Mouse (Mus musculus) neural tube, embryonic 13.5 days (tissue): ENCODE results near the gene 1700057G04Rik. TPM values are rescaled to one million over a fixed set of nuclear protein-coding genes. Genes with fewer than 3 reads are reported as not detected.

ENCODE experiments used
- ATAC-seq: fragments of 200-750 bp; cut with Nextera tagmentation; 2 replicates; pipeline ENCODE4 v1.8.0; 2017; ENCODE audit warnings: low read depth, mild to moderate bottlenecking, moderate TSS enrichment, moderate library complexity
- H3K27ac ChIP-seq: fragments of 300-500 bp; sonication (generic); replicated peaks from 2 replicates; pipeline ENCODE4 v1.5.1; 2015; ENCODE audit warnings: moderate library complexity, mild to moderate bottlenecking, inconsistent platforms
- H3K27me3 ChIP-seq: fragments of 300-500 bp; sonication (generic); 2 replicates; pipeline ENCODE4 v1.6.1; 2015; ENCODE audit warnings: mild to moderate bottlenecking, inconsistent platforms
- H3K36me3 ChIP-seq: fragments of 300-500 bp; sonication (generic); 2 replicates; pipeline ENCODE4 v1.6.1; 2015; ENCODE audit warnings: mild to moderate bottlenecking, inconsistent platforms
- H3K4me1 ChIP-seq: fragments of 300-500 bp; sonication (generic); replicated peaks from 2 replicates; pipeline ENCODE4 v1.6.1; 2015; ENCODE audit warnings: inconsistent platforms
- H3K4me2 ChIP-seq: fragments of 300-500 bp; sonication (generic); 2 replicates; pipeline ENCODE4 v1.6.1; 2015; ENCODE audit warnings: inconsistent platforms, mild to moderate bottlenecking, moderate library complexity
- H3K4me3 ChIP-seq: fragments of 300-500 bp; sonication (generic); 2 replicates; pipeline ENCODE4 v1.5.1; 2015; ENCODE audit warnings: mild to moderate bottlenecking, inconsistent platforms
- H3K9ac ChIP-seq: fragments of 300-500 bp; sonication (generic); 2 replicates; pipeline ENCODE4 v1.6.1; 2015; ENCODE audit warnings: moderate library complexity, mild to moderate bottlenecking, inconsistent platforms
- H3K9me3 ChIP-seq: fragments of 300-500 bp; sonication (generic); 2 replicates; pipeline ENCODE4 v1.6.1; 2016; ENCODE audit warnings: inconsistent platforms
- WGBS: fragments of 180-500 bp; shearing (Covaris S2); methylation state at CpG from one replicate; pipeline ENCODE4 v1.1.7; 2015; 5-methylcytosine and 5-hydroxymethylcytosine counted together
- polyA plus RNA-seq: library from polyadenylated mRNA; unstranded; fragments of >200 nt; fragmentation: Nextera tagmentation; extraction: Ambion mirVana; gene quantifications from 2 replicates; pipeline ENCODE4 v1.2.1, GENCODE M21; 2015

Gene 1700057G04Rik
- polyA plus RNA-seq, 1 experiment from 2014 or later: not detected

DNA sequence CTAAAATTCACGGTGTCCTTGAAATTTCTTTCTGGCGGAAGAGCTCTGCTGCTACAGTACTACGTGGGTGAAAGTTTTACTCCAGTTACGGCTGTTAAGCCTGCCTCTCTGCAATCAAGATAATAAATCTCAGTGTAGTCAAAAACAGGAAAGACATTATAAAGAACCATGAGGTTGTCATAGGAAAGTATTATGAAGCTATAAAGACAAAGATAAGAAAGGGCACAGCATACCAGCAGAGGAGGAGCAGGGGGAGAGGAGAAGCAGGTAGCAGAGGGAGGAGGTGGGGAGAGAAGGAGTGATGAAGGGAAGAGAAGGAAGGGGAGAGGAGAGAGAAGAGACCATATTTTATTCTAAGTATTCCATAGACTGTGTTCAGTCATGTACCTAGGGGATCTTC, 64.7 kb downstream of the 1700057G04Rik start:
- H3K4me3 ChIP-seq: no peak overlapping the region
- no peak for ATAC-seq
- no peak overlapping the region for H3K4me2 ChIP-seq
- H3K9me3 ChIP-seq: no peaks in the 10 kb centered on the region
- no peaks in the 10 kb centered on the region for H3K36me3 ChIP-seq
- WGBS: 64% methylated on average over 4 of the region's 4 CpGs
- H3K4me1 ChIP-seq: no peaks in the 10 kb centered on the region
- no peak overlapping the region for H3K9ac ChIP-seq
- no peak overlapping the region for H3K27ac ChIP-seq
- H3K27me3 ChIP-seq: no peaks in the 10 kb centered on the region

DNA sequence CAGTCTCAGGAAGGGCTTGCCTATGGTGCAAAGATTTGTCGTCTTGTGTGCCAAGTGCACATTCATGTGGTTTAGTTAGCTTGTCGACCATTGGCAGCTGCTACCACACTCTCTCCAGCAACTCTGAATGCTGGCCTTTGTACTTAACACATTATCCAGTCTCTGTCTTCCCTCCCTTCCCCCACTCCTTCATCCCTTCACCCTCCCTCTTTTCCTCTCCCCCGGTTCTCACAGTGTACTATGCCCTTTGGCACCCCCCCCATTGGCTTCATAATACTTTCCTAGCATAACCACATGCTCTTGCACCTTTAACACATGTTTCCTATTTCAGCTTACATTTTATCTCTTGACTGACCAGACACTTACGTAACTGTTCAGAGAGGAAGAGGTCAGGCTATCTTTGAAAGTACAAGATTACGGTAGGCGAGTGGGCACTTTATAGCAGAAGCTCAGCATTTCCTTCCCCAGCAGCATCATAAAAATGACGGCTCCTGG, 65.6 kb downstream of the 1700057G04Rik start:
- Histone ChIP-seq H3K4me3 (no peak overlapping the region), H3K4me2 (no peak overlapping the region), H3K27ac (no peak overlapping the region), H3K4me1 (no peaks in the 10 kb centered on the region), H3K27me3 (no peaks in the 10 kb centered on the region), H3K9me3 (no peaks in the 10 kb centered on the region), H3K9ac (no peak overlapping the region), H3K36me3 (no peaks in the 10 kb centered on the region)
- WGBS: 62% methylated on average over 7 of the region's 7 CpGs
- ATAC-seq: peak; percentile 59

DNA sequence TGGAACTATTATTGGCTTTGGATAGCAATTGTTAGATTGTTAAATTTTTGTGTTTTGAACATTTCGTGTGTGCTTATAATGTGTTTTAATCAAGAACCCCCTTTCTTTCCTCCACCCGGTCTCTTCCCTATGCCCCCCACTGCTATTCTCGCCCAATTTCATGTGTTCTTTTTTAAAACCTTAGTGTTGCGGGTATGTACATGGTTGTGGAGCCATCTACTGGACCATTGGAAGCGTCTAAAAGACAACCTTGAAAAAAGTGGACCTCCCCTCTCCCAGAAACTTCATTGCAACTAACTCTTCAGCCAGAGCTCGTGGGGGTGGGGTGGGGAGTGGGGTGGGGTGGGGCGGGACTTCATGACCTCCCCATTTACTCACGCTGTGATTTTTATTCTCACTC, 66.2 kb downstream of the 1700057G04Rik start:
- no peak for ATAC-seq
- Histone ChIP-seq H3K9ac (no peak overlapping the region), H3K27ac (no peak overlapping the region), H3K4me1 (no peaks in the 10 kb centered on the region), H3K36me3 (no peaks in the 10 kb centered on the region), H3K4me3 (no peak overlapping the region), H3K9me3 (no peaks in the 10 kb centered on the region), H3K4me2 (no peak overlapping the region), H3K27me3 (no peaks in the 10 kb centered on the region)
- 69% methylated on average over 8 of the region's 8 CpGs for WGBS

DNA sequence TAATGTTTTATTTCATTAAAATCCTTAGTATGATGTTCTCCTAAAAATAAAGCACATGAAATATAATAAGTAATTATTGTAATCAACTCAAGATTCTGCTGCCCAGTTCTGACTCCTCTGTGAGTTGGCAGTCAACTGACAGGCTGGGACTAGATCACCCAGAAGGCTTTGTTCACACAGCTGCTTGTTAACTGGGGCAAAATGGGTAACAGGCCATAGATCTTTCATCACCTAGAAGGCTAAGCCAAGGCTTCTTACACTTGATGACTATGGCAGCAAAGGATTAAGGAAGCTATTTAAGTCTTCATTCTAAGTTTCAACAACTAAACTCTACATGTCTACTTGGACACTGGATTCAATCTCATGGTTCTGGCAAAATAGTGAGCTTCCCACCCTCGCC, 68.8 kb downstream of the 1700057G04Rik start:
- no peak overlapping the region for H3K4me2 ChIP-seq
- ATAC-seq: no peak
- no peaks in the 10 kb centered on the region for H3K27me3 ChIP-seq
- no peak overlapping the region for H3K9ac ChIP-seq
- WGBS: 93% methylated on average over 1 of the region's 1 CpGs
- no peaks in the 10 kb centered on the region for H3K4me1 ChIP-seq
- H3K36me3 ChIP-seq: no peaks in the 10 kb centered on the region
- no peaks in the 10 kb centered on the region for H3K9me3 ChIP-seq
- H3K27ac ChIP-seq: no peak overlapping the region
- H3K4me3 ChIP-seq: no peak overlapping the region

DNA sequence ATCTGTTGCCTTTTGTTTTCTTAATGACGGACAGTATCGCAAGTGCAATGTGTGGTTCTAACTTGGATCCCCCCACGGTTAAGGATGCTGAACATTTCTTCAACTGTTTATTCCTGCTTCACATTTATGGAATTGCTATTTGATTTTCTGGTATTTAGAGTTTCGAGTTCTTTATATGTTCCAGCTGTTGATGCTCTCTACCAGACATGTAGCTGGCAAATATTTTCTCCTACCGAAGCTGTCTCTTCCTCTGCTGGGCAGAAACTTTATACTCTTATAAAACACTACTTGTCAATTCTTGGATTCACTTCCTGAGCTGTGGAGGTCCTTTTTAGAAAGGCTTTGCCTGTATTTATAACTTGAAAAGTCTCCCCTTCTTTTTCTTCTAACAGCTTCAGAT, 70.1 kb downstream of the 1700057G04Rik start:
- ATAC-seq: no peak
- Histone ChIP-seq H3K4me2 (no peak overlapping the region), H3K9me3 (no peaks in the 10 kb centered on the region), H3K4me3 (no peak overlapping the region), H3K4me1 (no peaks in the 10 kb centered on the region), H3K9ac (no peak overlapping the region), H3K36me3 (no peaks in the 10 kb centered on the region), H3K27ac (no peak overlapping the region), H3K27me3 (no peaks in the 10 kb centered on the region)
- 91% methylated on average over 5 of the region's 5 CpGs for WGBS

DNA sequence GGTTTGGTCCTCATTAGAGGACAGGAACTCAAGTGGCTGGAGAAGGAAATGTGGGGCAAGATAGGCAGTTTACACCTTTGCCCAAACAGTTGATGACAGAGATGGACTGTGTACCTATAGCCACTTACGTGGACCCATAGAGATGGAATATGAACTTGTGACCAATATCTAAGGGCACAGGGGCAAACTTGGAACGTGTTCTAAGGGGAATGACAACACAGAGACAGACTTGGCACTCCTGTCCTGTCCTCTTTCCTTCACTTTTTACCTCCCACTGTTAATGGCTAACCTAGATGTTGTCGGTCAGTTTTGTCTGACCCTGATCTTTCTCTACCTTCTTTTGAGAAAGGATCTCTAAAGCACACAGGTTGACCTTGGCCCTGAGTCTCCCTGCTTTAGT, 74.2 kb downstream of the 1700057G04Rik start:
- no peaks in the 10 kb centered on the region for H3K9me3 ChIP-seq
- H3K4me2 ChIP-seq: no peak overlapping the region
- no peaks in the 10 kb centered on the region for H3K36me3 ChIP-seq
- WGBS: 76% methylated on average over 3 of the region's 3 CpGs
- H3K4me3 ChIP-seq: no peak overlapping the region
- no peaks in the 10 kb centered on the region for H3K27me3 ChIP-seq
- H3K4me1 ChIP-seq: no peaks in the 10 kb centered on the region
- no peak overlapping the region for H3K27ac ChIP-seq
- H3K9ac ChIP-seq: no peak overlapping the region
- no peak for ATAC-seq

DNA sequence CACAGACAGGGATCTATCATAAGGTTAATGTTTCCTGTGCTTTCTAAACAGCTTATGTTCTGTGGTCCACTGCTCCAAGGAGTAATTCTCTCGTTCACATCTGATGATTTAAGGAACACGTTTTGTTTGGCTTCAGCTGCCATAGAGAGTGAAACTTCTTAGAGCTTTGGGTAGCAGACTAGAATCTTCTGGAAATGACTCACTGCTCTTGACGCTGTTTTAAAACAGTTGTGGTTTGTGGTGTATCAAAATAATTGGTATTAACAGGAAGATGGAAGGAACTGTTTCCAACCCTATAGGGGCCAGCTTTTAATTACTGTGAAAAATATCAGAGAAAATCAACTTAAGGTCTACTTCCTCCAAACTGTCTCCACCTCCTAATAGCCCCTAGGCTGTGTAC, 75.2 kb downstream of the 1700057G04Rik start:
- no peak overlapping the region for H3K9ac ChIP-seq
- no peak for ATAC-seq
- H3K36me3 ChIP-seq: no peaks in the 10 kb centered on the region
- H3K4me1 ChIP-seq: no peaks in the 10 kb centered on the region
- H3K27me3 ChIP-seq: no peaks in the 10 kb centered on the region
- H3K9me3 ChIP-seq: no peaks in the 10 kb centered on the region
- WGBS: 74% methylated on average over 3 of the region's 3 CpGs
- H3K4me2 ChIP-seq: no peak overlapping the region
- no peak overlapping the region for H3K4me3 ChIP-seq
- H3K27ac ChIP-seq: no peak overlapping the region

DNA sequence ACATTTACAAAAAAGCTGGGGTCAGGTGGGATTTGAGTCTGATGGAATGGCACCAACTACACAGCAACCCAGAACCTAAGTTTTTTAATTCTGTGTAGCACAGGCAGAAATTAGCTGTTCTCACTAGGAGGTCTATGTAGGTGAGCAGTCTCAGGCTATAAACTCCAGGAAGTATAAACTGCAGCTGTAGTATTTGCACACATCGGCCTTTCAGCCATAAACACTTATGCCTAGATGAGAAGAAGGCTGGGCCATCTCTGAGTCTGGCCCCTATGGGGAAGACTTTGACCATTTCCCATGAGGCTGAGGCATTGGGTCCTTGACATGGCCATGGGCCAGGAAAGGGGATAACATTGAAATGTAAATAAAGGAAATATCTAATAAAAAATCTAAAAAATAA, 76.7 kb downstream of the 1700057G04Rik start:
- Histone ChIP-seq H3K36me3 (no peaks in the 10 kb centered on the region), H3K27ac (no peak overlapping the region), H3K9me3 (no peaks in the 10 kb centered on the region), H3K4me1 (no peaks in the 10 kb centered on the region), H3K9ac (no peak overlapping the region), H3K4me3 (no peak overlapping the region), H3K4me2 (no peak overlapping the region), H3K27me3 (no peaks in the 10 kb centered on the region)
- no peak for ATAC-seq
- 93% methylated on average over 1 of the region's 1 CpGs for WGBS

DNA sequence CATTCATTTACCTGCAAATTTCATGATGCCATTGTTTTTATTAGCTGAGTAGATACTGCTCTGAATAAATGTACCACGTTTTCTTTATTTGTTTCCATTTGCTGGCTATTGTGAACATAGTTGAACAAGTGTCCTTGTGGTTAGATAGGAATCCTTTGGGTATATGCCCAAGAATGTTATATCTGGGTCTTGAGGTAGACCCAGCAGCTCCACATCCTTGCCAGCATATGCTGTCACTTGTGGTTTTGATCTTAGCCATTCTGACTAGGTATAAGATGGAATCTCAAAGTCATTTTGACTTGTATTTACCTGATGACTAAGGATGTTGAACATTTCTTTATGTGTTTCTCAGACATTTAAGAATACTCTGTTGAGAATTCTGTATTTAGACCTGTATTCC, 77.7 kb downstream of the 1700057G04Rik start:
- H3K9me3 ChIP-seq: no peaks in the 10 kb centered on the region
- H3K27me3 ChIP-seq: no peaks in the 10 kb centered on the region
- H3K4me3 ChIP-seq: no peak overlapping the region
- no peak overlapping the region for H3K4me2 ChIP-seq
- no peaks in the 10 kb centered on the region for H3K36me3 ChIP-seq
- H3K9ac ChIP-seq: no peak overlapping the region
- H3K27ac ChIP-seq: no peak overlapping the region
- no peak for ATAC-seq
- H3K4me1 ChIP-seq: no peaks in the 10 kb centered on the region
- WGBS: 86% methylated on average over 1 of the region's 1 CpGs

DNA sequence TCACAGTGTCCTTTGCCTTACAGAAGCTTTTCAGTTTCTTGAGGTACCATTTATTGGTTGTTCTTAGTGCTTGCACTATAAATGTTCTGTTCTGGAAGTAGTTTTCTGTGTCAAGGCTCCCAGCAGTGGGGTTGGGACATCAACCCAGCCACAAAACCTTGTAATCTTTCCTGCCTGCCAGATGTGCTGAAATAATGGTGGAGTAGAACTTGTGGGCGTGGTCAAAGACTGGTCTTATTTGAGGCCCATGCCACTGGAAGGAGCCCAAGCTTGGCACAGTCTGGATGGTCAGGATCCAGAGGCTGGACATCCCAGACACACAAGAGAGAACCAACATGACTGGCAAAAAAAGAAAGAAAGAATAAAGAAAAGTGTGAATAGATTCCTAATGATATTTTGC, 78.2 kb downstream of the 1700057G04Rik start:
- 92% methylated on average over 1 of the region's 1 CpGs for WGBS
- Histone ChIP-seq H3K4me2 (no peak overlapping the region), H3K27ac (no peak overlapping the region), H3K27me3 (no peaks in the 10 kb centered on the region), H3K4me1 (no peaks in the 10 kb centered on the region), H3K9ac (no peak overlapping the region), H3K36me3 (no peaks in the 10 kb centered on the region), H3K9me3 (no peaks in the 10 kb centered on the region), H3K4me3 (no peak overlapping the region)
- no peak for ATAC-seq

DNA sequence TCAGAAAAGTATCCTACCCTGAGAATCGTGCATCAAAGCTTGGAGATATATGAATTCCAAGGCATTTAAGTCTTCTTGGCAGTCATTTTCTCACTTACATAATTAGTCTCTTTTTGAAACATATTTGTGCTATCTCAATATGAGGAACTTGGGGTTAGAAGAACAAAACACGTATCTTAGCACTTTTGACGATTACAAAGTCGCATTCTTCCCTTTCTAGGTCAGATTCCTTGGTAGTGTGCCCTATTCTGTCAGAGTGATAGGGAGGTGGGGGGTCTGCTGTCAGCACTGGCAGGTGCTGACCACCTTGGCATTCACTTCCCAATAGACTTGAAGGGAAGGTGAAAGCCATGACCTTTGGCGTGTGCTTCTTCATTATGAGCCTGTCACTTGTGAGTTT, 93.5 kb downstream of the 1700057G04Rik start:
- WGBS: 91% methylated on average over 5 of the region's 5 CpGs
- no peaks in the 10 kb centered on the region for H3K4me1 ChIP-seq
- H3K27me3 ChIP-seq: no peaks in the 10 kb centered on the region
- H3K9me3 ChIP-seq: peaks cover 7% of the 10 kb centered on the region; the same call in 1 of the 2 replicates
- ATAC-seq: no peak
- H3K9ac ChIP-seq: no peak overlapping the region
- no peak overlapping the region for H3K27ac ChIP-seq
- no peak overlapping the region for H3K4me2 ChIP-seq
- H3K36me3 ChIP-seq: no peaks in the 10 kb centered on the region
- no peak overlapping the region for H3K4me3 ChIP-seq
